Mouse (Mus musculus): Measurements from ENCODE around the gene Smyd4.

GRCm38 (mm10) chr11:75420037-75420436, 71.8 kb downstream of the Smyd4 start:
- TF ChIP-seq CEBPB (IDR thresholded peaks at IDR 0.05; ENCODE audit: low read depth) = no peak
- no peak for TF ChIP-seq MAX (IDR thresholded peaks at IDR 0.05)
- TF ChIP-seq CTCF (IDR thresholded peaks at IDR 0.05; ENCODE audit: control insufficient read depth, insufficient read depth, insufficient read length) = no peak
- no peak for TF ChIP-seq USF1 (IDR thresholded peaks at IDR 0.05; ENCODE audit: low read depth)
- TF ChIP-seq MYOD1 (IDR thresholded peaks at IDR 0.05; ENCODE audit: control insufficient read depth, insufficient read length, low read depth) = no peak
